Mouse (Mus musculus) megakaryocyte, embryonic 14.5 days (primary cell): ENCODE measurements around the gene Cfap43.

Source experiments
- FLI1 ChIP-seq: IDR thresholded peaks from 2 replicates; pipeline ENCODE4 v1.6.1; 2012; ENCODE audit warnings: low read length, inconsistent platforms, mixed read lengths
- GATA1 ChIP-seq: IDR thresholded peaks from 3 replicates; pipeline ENCODE4 v1.6.1; 2012; ENCODE audit warnings: mixed read lengths, low read length, inconsistent platforms, borderline replicate concordance

GRCm38 (mm10) chr19:47829913-47830450 is 89.1 kb downstream of the Cfap43 start:
- no peak for TF ChIP-seq GATA1
- no peak for TF ChIP-seq FLI1
